8 mouse cellular contexts compared by ENCODE assay signal in genomic region chr5:65175035-65175917, GRCm38 (mm10). TPM values are rescaled to one million over a fixed set of nuclear protein-coding genes. Genes with fewer than 3 reads are reported as not detected.
A peak's percentile ranks its signal among the peaks of the same experiment; 100 is the strongest.
DNase-seq lines count a peak whose midpoint lies in the region; ATAC-seq and TF ChIP-seq lines count a peak whose summit lies in the region.

No protein-coding gene starts in this region.

- H3K9ac ChIP-seq in forebrain, embryonic 12.5 days: no peak overlapping the region
- H3K9ac ChIP-seq in lung, embryonic 15.5 days: no peak overlapping the region
- no peak overlapping the region for H3K9ac ChIP-seq in stomach, embryonic 14.5 days (replicated peaks; ENCODE audit: low read depth, low read length)

- H3K4me3 ChIP-seq in E14TG2a.4 (replicated peaks; ENCODE audit: low read length): peak overlapping the region; percentile 61
- H3K4me3 ChIP-seq in forebrain, embryonic 12.5 days (replicated peaks): no peak overlapping the region
- no peak overlapping the region for H3K4me3 ChIP-seq in lung, embryonic 15.5 days
- H3K4me3 ChIP-seq in stomach, embryonic 14.5 days (ENCODE audit: low read depth, low read length): no peak overlapping the region

- H3K4me2 ChIP-seq in forebrain, embryonic 12.5 days: peak overlapping the region; percentile 25
- peak overlapping the region; percentile 14 for H3K4me2 ChIP-seq in lung, embryonic 15.5 days
- 0 out of 2 replicates have a peak overlapping the region, but pooled peaks have one; percentile 24 for H3K4me2 ChIP-seq in stomach, embryonic 14.5 days (replicated peaks; ENCODE audit: low read depth, low read length)

- ATAC-seq in forebrain, embryonic 12.5 days (ENCODE audit: low FRiP score): peak; percentile 80
- ATAC-seq in lung, embryonic 15.5 days (ENCODE audit: borderline replicate concordance, extremely low read depth, low FRiP score, low TSS enrichment): no peak
- ATAC-seq in stomach, embryonic 14.5 days (ENCODE audit: insufficient number of reproducible peaks, insufficient read depth, low FRiP score, low read depth): no peak

- peaks cover 15% of the 10 kb centered on the region for H3K4me1 ChIP-seq in E14TG2a.4 (replicated peaks; ENCODE audit: low read depth, low read length)
- H3K4me1 ChIP-seq in forebrain, embryonic 12.5 days: peaks cover 19% of the 10 kb centered on the region
- H3K4me1 ChIP-seq in lung, embryonic 15.5 days: peaks cover 24% of the 10 kb centered on the region
- H3K4me1 ChIP-seq in stomach, embryonic 14.5 days (ENCODE audit: control insufficient read depth, insufficient read depth, low read length): 0 out of 2 replicates have a peak, but pooled peaks cover 12% of the 10 kb centered on the region

- 0 out of 2 replicates have a peak overlapping the region, but pooled peaks have one; percentile 26 for H3K27ac ChIP-seq in forebrain, embryonic 12.5 days
- no peak overlapping the region for H3K27ac ChIP-seq in lung, embryonic 15.5 days
- H3K27ac ChIP-seq in stomach, embryonic 14.5 days (ENCODE audit: low read length): no peak overlapping the region

- peak; percentile 22 for DNase-seq in Muller cell, postnatal 12 days (ENCODE audit: inconsistent ontology term)
- DNase-seq in layer of hippocampus, adult 18-20 months (ENCODE audit: low spot score in 2 of 2): peak; percentile 70 to 86
- DNase-seq in yolk sac, embryonic 10.5 days (ENCODE audit: low spot score): no peak
- no peak for DNase-seq in spleen, postnatal 36 days (ENCODE audit: low spot score in 2 of 2)

- no peaks in the 10 kb centered on the region for H3K36me3 ChIP-seq in E14TG2a.4 (ENCODE audit: insufficient read depth, low read length)
- no peaks in the 10 kb centered on the region for H3K36me3 ChIP-seq in forebrain, embryonic 12.5 days (replicated peaks)
- H3K36me3 ChIP-seq in lung, embryonic 15.5 days: no peaks in the 10 kb centered on the region
- H3K36me3 ChIP-seq in stomach, embryonic 14.5 days (ENCODE audit: control insufficient read depth, insufficient read depth, low read length): no peaks in the 10 kb centered on the region

- TF ChIP-seq CTCF in E14TG2a.4 (conservative IDR thresholded peaks at IDR 0.05; ENCODE audit: low read length): no peak

- peaks cover 6% of the 10 kb centered on the region; the same call in 1 of the 2 replicates for H3K27me3 ChIP-seq in E14TG2a.4 (ENCODE audit: insufficient read depth, low read length)
- no peaks in the 10 kb centered on the region for H3K27me3 ChIP-seq in forebrain, embryonic 12.5 days
- no peaks in the 10 kb centered on the region for H3K27me3 ChIP-seq in lung, embryonic 15.5 days
- H3K27me3 ChIP-seq in stomach, embryonic 14.5 days (ENCODE audit: control insufficient read depth, insufficient read depth, low read length): no peaks in the 10 kb centered on the region

- no peaks in the 10 kb centered on the region for H3K9me3 ChIP-seq in E14TG2a.4 (ENCODE audit: low read length)
- H3K9me3 ChIP-seq in forebrain, embryonic 12.5 days: no peaks in the 10 kb centered on the region
- no peaks in the 10 kb centered on the region for H3K9me3 ChIP-seq in lung, embryonic 15.5 days
- no peaks in the 10 kb centered on the region for H3K9me3 ChIP-seq in stomach, embryonic 14.5 days (ENCODE audit: control insufficient read depth, low read depth, low read length)

- WGBS in forebrain, embryonic 12.5 days: 63% methylated on average over 26 of the region's 26 CpGs
- 57% methylated on average over 26 of the region's 26 CpGs for WGBS in lung, embryonic 15.5 days
- 62% methylated on average over 26 of the region's 26 CpGs for WGBS in stomach, embryonic 14.5 days

RNA-seq across cellular contexts. Expression of gene Wdr19, which starts 24.2 kb away (rescaled TPM):
- 13.8 and 14.8 TPM in 2 replicates for polyA plus RNA-seq in forebrain, embryonic 12.5 days (2016; fragmentation: Nextera tagmentation; extraction: Ambion mirVana)
- total RNA-seq in layer of hippocampus, adult 18-20 months (2021): 10 to 100 TPM; 16.6 to 21.9 TPM
- polyA plus RNA-seq in lung, embryonic 15.5 days (2015; fragmentation: Nextera tagmentation; extraction: Ambion mirVana): 9.7 and 10.5 TPM in 2 replicates
- polyA plus RNA-seq in stomach, embryonic 14.5 days (2014; fragmentation: Nextera tagmentation; extraction: Ambion mirVana): 10.4 and 10.6 TPM in 2 replicates

Comparison
In these comparisons a context has a peak if more than half of its experiments do, and no peak if none do; other contexts are left out.
1. DNase-seq: peak in Muller cell, postnatal 12 days (single experiment) and layer of hippocampus, adult 18-20 months (2 of 2); none in yolk sac, embryonic 10.5 days (single experiment) and spleen, postnatal 36 days (0 of 2).
2. Peak in every context shown above with its lines, with median percentiles within 50 percentile points of each other: H3K4me2 ChIP-seq.